Mouse (Mus musculus): ENCODE data around the gene Lpo. TPM values are rescaled to one million over a fixed set of nuclear protein-coding genes. Genes with fewer than 3 reads are reported as not detected.

Gene Lpo
- total RNA-seq, 1 experiment = not detected

GRCm38 (mm10) chr11:87814831-87815230, 13.3 kb downstream of the Lpo start:
- H3K27ac ChIP-seq (ENCODE audit: insufficient read depth, low read depth, low read length, poor library complexity, severe bottlenecking) = no peak overlapping the region
- no peaks in the 10 kb centered on the region for H3K36me3 ChIP-seq (ENCODE audit: control insufficient read depth, insufficient read depth, low read length, poor library complexity, severe bottlenecking)
- no peak for TF ChIP-seq MAFK (IDR thresholded peaks at IDR 0.05; ENCODE audit: insufficient read depth, low read depth, low read length)
- no peak for TF ChIP-seq ZC3H11A (IDR thresholded peaks at IDR 0.05; ENCODE audit: borderline replicate concordance, low read depth, low read length)
- no peak for TF ChIP-seq CHD2 (IDR thresholded peaks at IDR 0.05; ENCODE audit: low read depth, low read length)
- TF ChIP-seq HCFC1 (IDR thresholded peaks at IDR 0.05; ENCODE audit: borderline replicate concordance, insufficient read depth, low read length) = no peak
- TF ChIP-seq ZNF384 (IDR thresholded peaks at IDR 0.05; ENCODE audit: low read depth, low read length) = no peak
- no peak overlapping the region for H3K9ac ChIP-seq (ENCODE audit: insufficient read depth, low read depth, low read length, poor library complexity, severe bottlenecking)
- no peaks in the 10 kb centered on the region for H3K9me3 ChIP-seq (ENCODE audit: control insufficient read depth, insufficient read depth, low read depth, low read length)
- in situ Hi-C loops (cut with MboI; ENCODE audit: low sequenced_read_pairs in 2 of 2, unreplicated experiment in 2 of 2) = no loop called here
- H3K4me3 ChIP-seq (ENCODE audit: insufficient read depth in 1 of 2, low read depth in 1 of 2, low read length in 2 of 2, poor library complexity in 1 of 2, severe bottlenecking in 1 of 2) = no peak overlapping the region
- no peak for DNase-seq (ENCODE audit: low read depth, low spot score)
- H3K4me1 ChIP-seq (ENCODE audit: control insufficient read depth in 2 of 2, insufficient read depth in 2 of 2, low read length in 2 of 2, poor library complexity in 1 of 2) = peaks cover 2 to 14% of the 10 kb centered on the region in 2 experiments; a peak in 1 of 4 replicates

- no peaks in the 10 kb centered on the region for H3K36me3 ChIP-seq (ENCODE audit: control insufficient read depth, insufficient read depth, low read length, poor library complexity, severe bottlenecking)
- no peaks in the 10 kb centered on the region for H3K9me3 ChIP-seq (ENCODE audit: control insufficient read depth, insufficient read depth, low read depth, low read length)
- 0 out of 4 replicates have a peak, but pooled peaks cover 0 to 3% of the 10 kb centered on the region in 2 experiments for H3K4me1 ChIP-seq (ENCODE audit: control insufficient read depth in 2 of 2, insufficient read depth in 2 of 2, low read length in 2 of 2, poor library complexity in 1 of 2)
- H3K27ac ChIP-seq (ENCODE audit: insufficient read depth, low read depth, low read length, poor library complexity, severe bottlenecking) = no peak overlapping the region
- in situ Hi-C loops (cut with MboI; ENCODE audit: low sequenced_read_pairs in 2 of 2, unreplicated experiment in 2 of 2) = no loop called here
- H3K4me3 ChIP-seq (ENCODE audit: insufficient read depth in 1 of 2, low read depth in 1 of 2, low read length in 2 of 2, poor library complexity in 1 of 2, severe bottlenecking in 1 of 2) = no peak overlapping the region
- no peak for TF ChIP-seq ZNF384 (IDR thresholded peaks at IDR 0.05; ENCODE audit: low read depth, low read length)
- no peak for TF ChIP-seq MAFK (IDR thresholded peaks at IDR 0.05; ENCODE audit: insufficient read depth, low read depth, low read length)
- TF ChIP-seq ZC3H11A (IDR thresholded peaks at IDR 0.05; ENCODE audit: borderline replicate concordance, low read depth, low read length) = no peak
- TF ChIP-seq CHD2 (IDR thresholded peaks at IDR 0.05; ENCODE audit: low read depth, low read length) = no peak
- TF ChIP-seq HCFC1 (IDR thresholded peaks at IDR 0.05; ENCODE audit: borderline replicate concordance, insufficient read depth, low read length) = no peak
- no peak overlapping the region for H3K9ac ChIP-seq (ENCODE audit: insufficient read depth, low read depth, low read length, poor library complexity, severe bottlenecking)
- DNase-seq (ENCODE audit: low read depth, low spot score) = no peak
Measured at GRCm38 (mm10) chr11:87811396-87811795, 16.7 kb downstream of the Lpo start.

GRCm38 (mm10) chr11:87808236-87808635, 19.9 kb downstream of the Lpo start:
- no peak overlapping the region for H3K27ac ChIP-seq (ENCODE audit: insufficient read depth, low read depth, low read length, poor library complexity, severe bottlenecking)
- no peak overlapping the region for H3K4me3 ChIP-seq (ENCODE audit: insufficient read depth in 1 of 2, low read depth in 1 of 2, low read length in 2 of 2, poor library complexity in 1 of 2, severe bottlenecking in 1 of 2)
- no peaks in the 10 kb centered on the region for H3K4me1 ChIP-seq (ENCODE audit: control insufficient read depth in 2 of 2, insufficient read depth in 2 of 2, low read length in 2 of 2, poor library complexity in 1 of 2)

GRCm38 (mm10) chr11:87807433-87807832, 20.7 kb downstream of the Lpo start:
- H3K9ac ChIP-seq (ENCODE audit: insufficient read depth, low read depth, low read length, poor library complexity, severe bottlenecking) = no peak overlapping the region
- TF ChIP-seq ZC3H11A (IDR thresholded peaks at IDR 0.05; ENCODE audit: borderline replicate concordance, low read depth, low read length) (no peak), ZNF384 (IDR thresholded peaks at IDR 0.05; ENCODE audit: low read depth, low read length) (no peak), CHD2 (IDR thresholded peaks at IDR 0.05; ENCODE audit: low read depth, low read length) (no peak), HCFC1 (IDR thresholded peaks at IDR 0.05; ENCODE audit: borderline replicate concordance, insufficient read depth, low read length) (no peak), MAFK (IDR thresholded peaks at IDR 0.05; ENCODE audit: insufficient read depth, low read depth, low read length) (no peak)
- in situ Hi-C loops (cut with MboI; ENCODE audit: low sequenced_read_pairs in 2 of 2, unreplicated experiment in 2 of 2) = no loop called here
- H3K4me3 ChIP-seq (ENCODE audit: insufficient read depth in 1 of 2, low read depth in 1 of 2, low read length in 2 of 2, poor library complexity in 1 of 2, severe bottlenecking in 1 of 2) = no peak overlapping the region
- DNase-seq (ENCODE audit: low read depth, low spot score) = no peak
- H3K4me1 ChIP-seq (ENCODE audit: control insufficient read depth in 2 of 2, insufficient read depth in 2 of 2, low read length in 2 of 2, poor library complexity in 1 of 2) = 0 out of 4 replicates have a peak, but pooled peaks cover 0 to under 1% of the 10 kb centered on the region in 2 experiments
- no peak overlapping the region for H3K27ac ChIP-seq (ENCODE audit: insufficient read depth, low read depth, low read length, poor library complexity, severe bottlenecking)
- no peaks in the 10 kb centered on the region for H3K9me3 ChIP-seq (ENCODE audit: control insufficient read depth, insufficient read depth, low read depth, low read length)
- H3K36me3 ChIP-seq (ENCODE audit: control insufficient read depth, insufficient read depth, low read length, poor library complexity, severe bottlenecking) = no peaks in the 10 kb centered on the region

More at GRCm38 (mm10) chr11:87808236-87808635, 19.9 kb downstream of the Lpo start:
- Histone ChIP-seq H3K36me3 (ENCODE audit: control insufficient read depth, insufficient read depth, low read length, poor library complexity, severe bottlenecking) (no peaks in the 10 kb centered on the region), H3K9me3 (ENCODE audit: control insufficient read depth, insufficient read depth, low read depth, low read length) (no peaks in the 10 kb centered on the region), H3K9ac (ENCODE audit: insufficient read depth, low read depth, low read length, poor library complexity, severe bottlenecking) (no peak overlapping the region)
- DNase-seq (ENCODE audit: low read depth, low spot score) = no peak
- in situ Hi-C loops (cut with MboI; ENCODE audit: low sequenced_read_pairs in 2 of 2, unreplicated experiment in 2 of 2) = no loop called here
- TF ChIP-seq CHD2 (IDR thresholded peaks at IDR 0.05; ENCODE audit: low read depth, low read length) (no peak), HCFC1 (IDR thresholded peaks at IDR 0.05; ENCODE audit: borderline replicate concordance, insufficient read depth, low read length) (no peak), ZNF384 (IDR thresholded peaks at IDR 0.05; ENCODE audit: low read depth, low read length) (no peak), ZC3H11A (IDR thresholded peaks at IDR 0.05; ENCODE audit: borderline replicate concordance, low read depth, low read length) (no peak), MAFK (IDR thresholded peaks at IDR 0.05; ENCODE audit: insufficient read depth, low read depth, low read length) (no peak)
